Mouse (Mus musculus): ENCODE results near the gene Clec16a.
A peak's percentile ranks its signal among the peaks of the same experiment; 100 is the strongest.

Clec16a gene

DNA sequence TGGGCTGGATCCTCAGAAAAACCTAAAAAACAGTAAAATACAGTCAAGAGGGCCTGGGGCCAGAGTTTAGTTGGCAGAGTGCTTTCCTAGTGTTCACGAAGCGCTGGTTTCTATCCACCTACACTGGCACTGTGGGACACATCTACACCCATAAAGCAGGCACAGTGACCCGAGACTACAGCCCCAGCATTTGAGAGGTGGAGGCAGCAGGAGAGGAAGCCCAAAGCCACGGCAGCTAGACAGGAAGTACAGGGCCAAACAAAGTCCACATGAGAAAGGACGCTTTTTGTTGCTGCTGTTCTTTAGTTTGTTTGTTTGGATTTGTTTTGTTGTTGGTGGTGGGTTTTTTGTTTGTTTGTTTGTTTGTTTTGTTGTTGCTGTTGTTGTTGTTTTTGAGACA, 8.8 kb upstream of the Clec16a start:
- DNase-seq = no peak

DNA sequence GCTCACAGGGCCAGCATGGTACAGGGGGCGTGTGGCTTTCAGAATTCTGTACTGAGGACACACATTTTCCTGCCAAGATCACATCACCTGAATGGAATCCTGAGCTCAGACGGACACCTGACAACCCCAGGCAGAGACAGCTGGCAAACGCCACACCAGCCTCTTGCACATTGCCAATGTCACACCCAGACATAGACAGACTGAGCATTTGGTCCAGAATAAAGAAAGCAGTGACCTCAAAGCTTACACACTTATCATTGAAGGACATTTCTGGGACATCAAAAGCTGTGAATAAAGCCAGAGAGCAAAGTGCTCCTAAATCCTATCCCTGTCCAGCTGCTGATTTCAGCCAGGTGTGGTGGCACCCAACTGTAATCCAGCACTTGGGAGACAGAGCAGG, 8.2 kb upstream of the Clec16a start:
- DNase-seq = no peak

DNA sequence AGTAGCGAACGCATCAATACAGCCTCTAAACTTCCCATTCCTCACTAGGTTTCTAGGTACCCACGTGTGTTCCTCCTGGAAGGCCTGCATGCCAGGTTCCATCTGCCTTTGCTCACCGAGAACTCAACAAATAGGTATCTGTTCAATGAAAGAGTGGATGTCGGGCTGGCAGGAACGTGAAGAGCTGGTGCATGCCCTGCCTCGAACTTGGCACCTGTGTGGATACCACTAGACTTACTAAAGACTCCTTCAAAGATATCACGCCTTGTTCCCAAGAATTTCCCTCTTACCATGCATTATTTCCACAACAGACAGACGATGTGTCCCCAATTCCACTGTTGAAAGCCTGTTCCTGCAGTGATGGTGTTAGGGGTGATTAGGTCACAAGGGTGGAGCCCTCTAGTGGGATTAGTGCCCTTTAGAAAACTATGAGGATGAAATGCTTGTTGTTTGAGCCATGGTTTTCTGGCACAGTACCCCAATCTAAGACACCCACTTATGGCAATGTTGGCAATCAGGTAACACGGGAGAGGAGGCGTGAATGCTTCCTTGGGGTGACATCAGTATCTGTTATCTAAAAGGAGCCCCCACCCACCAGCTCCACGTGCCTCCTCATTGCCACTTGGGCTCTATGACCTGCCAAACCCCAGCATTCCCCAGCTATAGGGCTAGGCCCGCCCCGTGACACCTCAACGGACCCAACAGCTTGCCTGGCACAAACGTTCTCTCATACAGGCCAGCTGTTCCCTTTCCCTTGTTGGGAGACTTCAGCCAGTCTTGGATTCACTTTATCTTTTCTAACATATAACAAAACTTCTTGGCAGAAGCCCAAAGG, 4.2 kb upstream of the Clec16a start:
- DNase-seq = no peak

DNA sequence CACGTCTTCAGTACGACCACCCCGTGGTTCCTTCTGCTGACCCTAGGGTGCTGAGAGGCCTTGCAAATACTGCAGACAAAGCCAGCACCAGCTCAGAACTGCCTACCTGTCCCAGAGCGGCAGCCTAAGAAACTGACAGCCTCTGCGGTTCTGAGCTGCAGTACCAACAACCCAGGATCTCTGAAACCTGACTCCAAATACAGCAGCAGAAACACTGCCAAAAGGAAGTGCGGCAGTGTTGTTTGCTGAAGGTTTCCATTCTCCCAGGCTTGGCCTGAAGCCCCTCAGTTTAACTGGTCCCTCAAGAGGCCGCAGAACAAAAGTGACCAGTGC, 3.6 kb upstream of the Clec16a start:
- peak; percentile 22 to 26 for DNase-seq

DNA sequence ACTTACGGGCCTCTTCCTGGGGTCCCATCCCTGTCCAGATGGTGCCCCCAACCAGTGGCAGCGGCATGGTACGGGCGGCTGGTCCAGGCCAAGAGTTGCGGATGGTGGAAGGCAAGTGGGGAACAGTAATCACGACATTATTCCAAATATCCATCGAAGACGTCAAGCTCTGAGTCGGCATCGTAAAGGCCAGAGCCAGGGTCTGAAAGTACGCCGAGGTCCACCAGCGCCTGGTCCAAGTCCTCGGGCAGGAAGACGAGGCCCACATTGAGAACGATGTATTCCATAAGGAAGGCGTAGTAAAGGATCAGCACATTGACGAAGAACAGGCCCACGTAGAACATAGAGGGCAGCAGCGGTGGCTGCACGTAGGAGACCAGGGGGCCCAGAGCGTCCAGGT, 2.9 kb upstream of the Clec16a start:
- peak in 1 of 2 experiments; percentile 20 for DNase-seq

DNA sequence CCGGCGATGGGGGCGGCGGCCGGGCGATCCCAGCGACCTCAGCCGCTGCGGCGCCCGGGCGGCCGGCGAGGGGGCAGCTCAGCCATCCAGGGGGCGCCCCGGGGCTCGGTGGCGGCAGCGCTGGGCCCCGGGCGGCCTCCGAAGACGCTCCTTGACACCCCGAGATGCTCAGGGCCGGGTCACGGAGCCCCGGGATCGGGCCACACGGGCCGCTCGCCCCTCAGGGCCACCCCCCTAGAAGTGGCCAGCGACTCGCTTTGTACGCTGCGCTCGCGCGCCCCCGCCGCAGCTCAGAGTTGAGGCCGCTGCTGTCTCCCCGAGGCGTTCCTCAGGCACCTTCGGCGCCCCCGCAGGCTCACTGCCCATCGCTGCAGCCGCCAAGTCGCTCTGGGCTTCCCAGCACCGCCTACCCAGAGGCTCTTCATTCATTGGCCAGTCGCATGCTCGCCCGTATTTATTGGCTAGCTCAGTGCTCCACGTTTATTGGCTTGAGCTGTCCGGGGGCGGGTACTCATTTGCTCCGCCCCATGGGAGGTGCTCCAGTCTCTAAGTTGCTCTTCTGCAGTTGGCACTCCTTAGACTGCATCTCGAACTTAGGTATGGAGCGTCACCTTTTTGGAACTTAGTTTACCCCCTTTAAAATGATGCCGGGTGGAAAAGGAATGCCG, 2.3 kb upstream of the Clec16a start, which contains the start of gene Dexi:
TSS of gene Dexi (minus strand) at position 357 of the 668 bp plus-strand sequence.
- DNase-seq = peak; percentile 97 to 98

DNA sequence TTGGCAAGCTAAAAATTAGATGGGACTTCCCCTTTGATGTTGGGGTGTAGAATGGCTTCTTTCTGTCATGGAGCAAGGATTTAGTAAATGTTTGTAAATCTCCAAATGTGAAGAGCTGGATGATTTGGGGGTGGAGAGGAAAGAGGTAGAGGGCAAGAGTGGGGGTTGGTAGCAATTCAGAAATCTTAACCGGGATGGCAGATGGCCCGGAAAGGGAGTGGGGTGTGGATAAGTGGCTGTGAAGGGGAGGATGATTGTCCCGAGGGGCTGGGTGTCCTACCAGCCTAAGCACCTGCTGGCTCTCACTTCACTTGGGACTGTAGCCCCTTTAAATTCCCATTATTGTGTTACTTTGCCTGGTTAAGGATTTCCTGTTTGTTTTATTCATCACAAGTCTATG, 1.7 kb downstream of the Clec16a start:
- no peak for DNase-seq

DNA sequence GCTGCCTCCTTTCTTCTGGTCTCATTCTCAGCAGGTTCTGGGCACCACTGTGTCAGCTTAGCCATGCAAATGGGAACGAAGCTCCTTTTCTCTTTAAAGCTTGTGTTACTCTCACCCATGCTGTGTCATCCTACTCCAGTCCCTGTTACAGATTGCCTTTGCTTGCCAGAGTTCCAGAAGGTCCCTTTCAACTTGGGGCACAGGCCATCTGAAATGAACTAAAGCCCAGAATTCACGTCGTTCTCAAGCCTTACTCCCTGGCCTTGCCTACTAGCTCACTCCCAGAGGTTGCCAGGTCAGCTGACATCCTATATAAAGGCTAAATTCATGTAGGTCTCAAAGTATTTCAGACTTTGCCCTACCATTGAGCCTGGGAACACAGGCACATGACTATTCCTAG, 3.8 kb downstream of the Clec16a start:
- no peak for DNase-seq

DNA sequence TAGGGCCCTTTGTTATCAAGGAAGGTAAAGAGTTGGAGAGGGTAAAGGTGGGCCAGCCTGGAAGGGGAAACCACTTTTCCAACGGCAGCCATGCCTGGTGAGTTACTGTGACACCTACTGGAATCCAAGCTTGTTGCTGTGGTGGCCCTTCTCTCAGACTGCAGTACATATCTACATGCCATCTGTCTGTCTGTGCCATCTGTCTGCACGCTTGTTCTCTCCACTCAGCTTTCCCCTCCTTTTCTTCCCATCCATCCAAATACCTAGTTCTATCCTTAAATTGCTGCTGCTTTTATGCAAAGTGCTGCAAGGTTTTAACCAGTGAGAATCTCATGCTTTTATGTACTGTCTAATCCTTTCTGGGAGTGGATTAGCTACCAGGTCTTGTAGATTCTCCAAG, 4.5 kb downstream of the Clec16a start:
- DNase-seq = no peak

DNA sequence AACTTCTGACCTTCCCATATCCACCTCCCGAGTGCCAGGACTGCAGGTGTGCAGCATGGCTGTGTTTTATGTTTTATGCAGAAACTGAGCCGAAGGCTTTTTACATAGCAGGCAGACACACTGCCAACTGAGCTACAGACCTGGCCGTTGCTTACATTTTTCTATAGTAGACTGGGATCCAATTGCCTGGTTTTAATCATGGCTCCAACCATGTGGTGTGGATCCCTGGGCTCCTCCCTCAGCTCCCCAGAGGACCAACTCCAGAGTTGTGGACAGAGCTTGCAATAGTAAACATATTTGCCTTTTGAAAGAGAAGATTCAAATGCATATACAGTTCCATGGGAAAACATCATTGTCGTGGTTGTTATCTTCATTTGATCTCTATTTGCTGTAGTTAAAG, 6.5 kb downstream of the Clec16a start:
- no peak for DNase-seq

DNA sequence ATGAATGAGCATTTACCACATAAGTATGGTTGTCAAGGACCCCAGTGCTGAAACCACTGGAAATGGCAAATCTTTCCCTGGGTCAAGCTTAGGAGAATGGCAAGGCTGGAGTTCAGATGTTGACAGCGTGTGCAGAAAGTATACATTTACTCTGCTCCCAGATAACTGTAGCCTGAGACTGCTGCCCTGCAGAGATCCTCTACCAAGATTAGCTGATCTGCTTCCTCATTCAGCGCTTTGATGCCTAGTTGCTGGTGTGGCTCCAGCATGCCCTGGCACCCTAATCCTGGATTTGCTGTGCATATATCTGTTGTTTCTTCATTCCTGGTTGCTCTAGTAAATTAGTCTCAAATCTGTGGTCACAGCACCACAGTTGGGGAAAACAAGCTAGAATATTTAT, 8.7 kb downstream of the Clec16a start:
- DNase-seq = no peak

DNA sequence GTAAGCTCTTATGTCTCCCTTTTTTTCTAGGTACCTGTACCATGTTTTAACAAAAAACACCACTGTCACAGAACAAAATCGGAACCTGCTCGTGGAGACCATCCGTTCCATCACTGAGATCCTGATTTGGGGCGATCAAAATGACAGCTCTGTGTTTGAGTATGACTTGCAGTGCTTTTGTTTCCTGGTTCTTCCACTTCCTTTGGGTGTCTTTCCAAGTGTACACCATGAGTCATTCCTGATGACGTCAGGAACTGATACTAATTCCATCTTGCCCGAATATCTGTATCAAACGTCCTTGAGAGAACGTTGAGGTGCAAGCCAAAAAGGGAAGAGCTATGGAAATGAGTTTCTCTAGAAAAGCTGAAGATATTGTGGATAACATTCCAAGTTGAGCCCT, 14.9 kb downstream of the Clec16a start:
- DNase-seq = no peak

DNA sequence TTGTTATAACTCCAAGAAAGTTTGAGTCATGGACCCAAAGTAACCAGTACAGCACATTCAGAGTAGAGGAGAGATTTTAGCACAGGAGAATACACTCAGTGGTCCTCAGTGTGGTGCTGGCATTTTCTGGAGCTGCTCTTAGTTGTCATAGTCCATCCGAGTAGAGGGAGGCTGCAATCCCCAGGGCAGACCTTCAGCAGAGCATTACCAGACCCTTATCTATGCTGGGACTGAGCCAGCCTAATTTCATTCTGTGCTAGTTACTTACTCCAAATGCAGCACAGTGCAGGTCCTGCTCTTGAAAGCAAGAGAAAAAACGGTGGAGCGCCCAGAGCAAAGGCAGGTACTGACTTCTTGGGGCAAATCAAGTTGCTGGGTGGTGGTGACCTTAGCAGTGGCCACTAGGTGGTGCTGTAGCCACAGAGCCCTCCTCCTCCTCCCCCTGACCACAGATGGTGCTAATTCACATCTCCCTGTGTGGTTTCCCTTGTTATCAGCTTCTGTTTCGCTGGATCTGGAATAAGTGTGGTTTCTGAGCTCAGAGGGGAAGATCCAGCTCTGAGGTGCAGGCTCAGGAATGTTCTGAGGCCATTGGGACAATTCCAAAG, 20.2 kb downstream of the Clec16a start:
- peak; percentile 26 to 61 for DNase-seq

DNA sequence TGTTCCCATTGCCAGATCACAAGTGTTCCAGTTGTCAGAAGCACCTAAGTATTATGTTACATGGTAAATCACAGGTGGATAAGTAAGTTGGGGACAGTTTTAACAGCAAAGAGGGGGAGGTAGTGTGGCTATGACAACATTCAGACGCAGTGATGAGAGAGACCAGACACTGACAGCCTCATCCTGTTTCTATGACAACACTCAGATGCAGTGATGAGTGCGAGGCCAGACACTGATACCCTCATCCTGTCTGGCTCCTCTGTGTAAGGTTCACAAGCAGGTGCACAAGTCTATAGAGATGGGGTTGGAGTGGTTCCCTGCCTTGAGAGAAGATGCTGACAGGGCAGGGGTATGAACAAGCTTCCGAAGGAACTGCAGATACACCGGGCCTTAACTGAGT, 22.0 kb downstream of the Clec16a start:
- DNase-seq = no peak

DNA sequence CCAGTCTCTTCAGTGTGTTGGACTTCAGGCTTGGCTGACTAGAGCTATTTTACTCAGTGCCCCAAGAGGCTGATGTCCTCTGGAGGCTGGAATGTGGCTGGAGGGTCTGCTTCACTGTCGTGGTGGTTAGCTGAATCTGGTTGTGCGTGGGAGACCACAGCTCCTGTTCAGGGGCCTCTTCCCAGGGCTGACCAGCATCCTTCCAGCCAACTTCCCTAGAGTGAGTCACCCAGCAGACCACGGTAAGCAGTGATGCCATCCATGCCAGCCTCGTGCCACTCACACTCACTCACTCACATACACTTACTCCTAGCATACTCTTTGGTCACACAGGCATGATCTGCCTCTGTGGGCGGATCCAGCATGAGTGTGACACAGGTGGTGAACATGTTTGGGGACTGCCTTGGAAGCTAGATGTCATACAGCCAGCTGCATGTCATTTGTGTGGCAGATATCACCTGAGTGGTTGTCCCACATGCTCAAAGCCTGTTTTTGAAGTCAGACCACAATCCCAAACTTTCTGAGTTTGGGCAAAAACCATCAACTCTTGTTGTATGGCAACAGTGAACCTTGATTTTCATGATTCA, 24.8 kb downstream of the Clec16a start:
- DNase-seq = no peak

DNA sequence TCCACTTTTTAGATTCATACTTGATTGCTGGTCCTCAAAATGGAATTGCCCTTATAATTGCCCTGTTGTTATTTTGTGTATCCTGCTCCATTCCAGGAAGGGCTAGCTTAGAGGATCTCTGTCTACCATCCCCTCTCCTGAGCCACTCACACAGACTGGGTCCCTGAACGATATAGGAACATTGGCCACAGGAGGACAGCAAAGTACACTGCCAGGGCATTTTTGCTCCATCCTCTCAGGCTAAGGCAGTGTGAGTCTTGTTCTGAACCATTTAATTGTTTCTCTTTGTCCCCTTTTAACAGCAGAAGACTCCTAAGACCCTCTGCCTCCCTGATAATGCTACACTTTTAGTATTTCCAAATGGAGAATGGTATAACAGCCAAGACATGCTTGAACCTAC, 25.6 kb downstream of the Clec16a start:
- peak; percentile 12 to 57 for DNase-seq

DNA sequence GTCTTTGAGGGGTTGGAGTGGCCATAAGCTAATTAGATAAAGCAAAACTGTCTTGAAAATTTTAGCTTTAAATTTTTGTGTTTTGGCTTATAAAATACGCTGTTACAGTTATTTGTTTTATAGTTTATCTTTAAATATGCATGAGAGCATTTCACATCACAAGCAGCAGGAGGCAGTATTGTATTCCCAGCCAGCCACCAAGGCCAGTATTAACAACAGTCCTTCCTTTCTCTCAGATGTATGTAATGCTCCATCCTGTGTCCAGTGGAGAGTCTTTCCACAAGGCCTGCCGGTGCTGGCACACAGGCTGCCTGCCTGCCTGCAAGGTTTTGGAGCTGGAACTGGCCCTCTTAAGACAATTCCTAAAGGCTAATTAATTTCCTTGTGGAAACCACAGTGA, 26.7 kb downstream of the Clec16a start:
- no peak for DNase-seq

DNA sequence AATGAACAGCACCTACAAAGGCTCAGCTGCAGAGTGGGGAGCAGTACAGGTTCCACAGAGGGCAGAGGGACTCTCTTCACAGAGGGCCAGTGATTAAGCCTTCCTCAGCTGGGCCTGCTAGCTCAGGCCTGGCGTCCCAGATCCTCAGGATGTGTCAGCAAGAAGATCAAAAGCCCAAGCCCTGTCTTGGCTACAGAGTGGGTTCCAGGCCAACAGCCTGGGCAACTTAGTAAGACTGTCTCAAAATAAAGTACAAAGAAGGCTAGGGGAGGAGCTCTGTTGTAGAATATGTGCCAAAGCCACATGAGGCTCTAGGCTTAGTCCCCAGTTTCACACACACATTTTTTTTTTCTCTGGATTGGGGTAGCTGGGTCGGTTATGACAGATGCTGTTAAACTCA, 29.8 kb downstream of the Clec16a start:
- no peak for DNase-seq

DNA sequence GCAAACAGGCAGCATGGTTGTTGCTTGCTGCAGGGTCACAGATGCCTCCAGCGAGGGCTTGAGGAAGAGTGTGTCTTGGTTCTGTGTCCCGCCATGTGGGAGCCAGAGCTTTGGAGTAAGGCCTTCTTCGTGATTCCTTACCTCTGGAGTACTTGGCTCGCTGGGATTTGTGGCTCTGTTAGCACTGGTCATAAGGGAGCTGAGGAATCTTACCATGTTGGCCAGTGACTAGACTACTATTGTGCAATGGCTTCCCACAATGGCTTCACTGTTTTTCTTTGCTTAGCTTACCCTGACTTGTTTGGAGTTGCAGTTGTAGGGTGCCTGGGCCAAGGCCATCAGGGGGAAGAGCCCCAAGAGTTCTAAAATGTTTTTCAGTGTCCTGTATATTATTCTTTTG, 30.8 kb downstream of the Clec16a start:
- no peak for DNase-seq

DNA sequence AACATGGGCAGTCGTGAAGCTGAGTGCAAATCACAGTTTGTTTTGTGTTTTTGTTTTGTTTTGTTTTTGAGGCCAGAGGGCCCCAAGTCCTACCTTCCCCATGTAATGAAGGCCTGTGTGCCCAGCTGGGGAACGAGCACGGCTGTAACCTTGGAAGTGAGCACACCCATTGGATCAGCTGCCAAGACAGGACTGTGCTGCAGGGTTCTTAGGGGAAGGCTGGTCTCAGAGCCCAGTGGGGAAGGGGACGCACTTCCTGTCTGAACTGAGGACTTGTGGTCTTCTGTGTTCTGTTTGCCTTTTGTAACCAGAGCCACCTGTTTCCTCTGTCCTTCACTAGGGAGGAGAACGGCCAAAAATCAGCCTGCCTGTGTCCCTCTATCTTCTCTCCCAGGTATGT, 32.4 kb downstream of the Clec16a start:
- no peak for DNase-seq

DNA sequence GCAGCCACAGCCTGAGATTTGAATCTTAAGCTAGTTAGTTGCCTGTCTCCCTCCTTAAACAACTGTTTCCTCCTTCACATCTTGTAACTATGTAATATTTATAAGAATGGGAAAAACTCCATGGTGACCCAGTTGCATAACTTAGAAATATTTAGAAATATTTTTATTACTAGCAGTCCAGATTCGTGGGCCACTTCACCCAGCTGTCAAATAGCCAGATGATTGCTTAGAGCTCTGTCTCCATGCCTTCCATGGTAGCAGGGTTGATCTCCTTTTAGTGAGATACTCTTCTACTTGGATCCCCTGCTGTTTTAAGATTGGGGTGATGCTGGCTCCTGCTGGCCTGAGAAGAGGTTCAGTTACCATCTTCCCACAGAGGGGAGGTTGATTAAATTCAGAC, 33.2 kb downstream of the Clec16a start:
- DNase-seq = no peak

DNA sequence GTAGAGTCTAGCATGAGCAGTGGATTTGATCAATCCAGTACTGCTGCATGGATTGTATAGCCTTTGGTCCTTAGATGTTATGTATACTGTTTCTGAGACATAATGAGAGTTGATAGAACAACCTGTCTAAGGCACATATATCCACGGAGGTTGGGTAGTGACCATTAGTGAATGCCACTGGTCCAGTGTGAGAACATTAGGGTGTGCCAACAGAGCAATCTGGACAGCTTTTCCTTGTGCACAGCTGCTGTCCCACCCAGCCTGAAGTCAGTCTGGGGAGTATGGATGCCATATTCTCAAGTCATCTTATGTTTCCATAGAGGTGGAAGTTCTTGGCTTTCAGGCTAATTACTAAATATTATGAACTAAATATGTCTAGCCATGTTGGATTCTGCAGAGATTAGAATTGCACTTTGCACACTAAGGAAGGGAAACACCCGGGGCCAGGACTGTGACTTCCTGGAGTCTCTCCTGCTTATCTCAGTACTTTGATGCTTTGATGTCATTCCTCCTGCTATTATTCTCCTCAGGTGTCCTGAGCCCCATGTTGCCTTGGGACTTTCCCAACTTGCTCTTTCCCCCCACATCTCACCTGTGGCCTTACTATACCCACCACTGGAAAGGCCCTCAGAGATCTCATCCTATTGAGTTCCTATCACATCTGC, 36.2 kb downstream of the Clec16a start:
- no peak for DNase-seq

DNA sequence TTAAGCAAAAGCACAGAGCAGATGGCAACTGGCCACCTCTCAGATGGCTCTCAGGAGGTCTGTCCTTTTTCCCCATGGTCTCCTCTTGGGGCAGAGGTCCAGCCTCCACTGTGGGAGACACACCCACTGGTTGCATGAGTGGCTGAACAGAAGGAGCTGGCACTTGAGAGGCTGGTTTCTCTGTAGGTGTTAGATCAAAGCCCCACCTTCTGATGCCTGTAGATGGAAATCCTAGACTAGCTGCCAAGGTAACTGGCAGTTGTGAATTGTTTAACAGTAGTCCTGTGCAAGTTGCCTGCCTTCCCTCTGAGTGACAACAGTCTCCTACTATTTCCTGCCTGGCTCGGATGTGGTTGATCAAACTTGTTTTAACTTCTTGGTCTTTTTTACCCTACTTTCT, 40.0 kb downstream of the Clec16a start:
- no peak for DNase-seq
